10 mouse cellular contexts compared by ENCODE assay signal in the genomic region with DNA sequence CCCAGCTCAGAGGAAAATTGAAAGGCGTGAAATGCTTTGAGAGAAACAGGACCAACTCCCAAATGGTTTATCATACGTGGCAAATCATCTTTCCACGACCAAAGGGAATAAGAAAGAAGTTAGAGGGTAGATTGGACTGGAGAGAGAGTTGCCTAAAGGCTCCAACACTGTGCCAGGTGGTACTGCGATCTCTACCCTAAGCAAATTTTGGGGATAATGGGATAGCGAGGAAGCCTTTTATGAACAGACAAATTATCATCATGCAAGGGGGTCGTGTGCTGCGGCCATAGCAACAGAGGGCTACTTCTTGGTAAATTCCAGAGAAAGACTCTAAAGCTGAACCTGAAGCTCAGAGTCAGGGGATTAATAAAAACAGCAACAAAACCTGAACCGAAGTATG. TPM values are rescaled to one million over a fixed set of nuclear protein-coding genes. Genes with fewer than 3 reads are reported as not detected.
DNase-seq lines count a peak whose midpoint lies in the region; ATAC-seq lines count a peak whose summit lies in the region.
"Had no signal": no experiment of that assay in that cellular context is flagged by ENCODE, and none has a peak within 500 bp of the region (broad histone marks: within the 10 kb centered on the region; RNA-seq: fewer than 3 reads in every experiment).

No protein-coding gene starts in this region.

- H3K27me3 ChIP-seq in kidney, embryonic 14.5 days (ENCODE audit: control insufficient read depth, insufficient read depth, low read length): no peaks in the 10 kb centered on the region
- H3K27me3 ChIP-seq in embryonic facial prominence, embryonic 12.5 days: peaks cover 23% of the 10 kb centered on the region; the same call in 1 of the 2 replicates
- peaks cover 6% of the 10 kb centered on the region; the same call in 1 of the 2 replicates for H3K27me3 ChIP-seq in hindbrain, embryonic 16.5 days (replicated peaks; ENCODE audit: control insufficient read depth, insufficient read depth, low read length)
- H3K27me3 ChIP-seq in midbrain, embryonic 13.5 days: peaks cover 85% of the 10 kb centered on the region

- no peak overlapping the region for H3K27ac ChIP-seq in kidney, embryonic 14.5 days (ENCODE audit: low read depth, low read length)
- no peak overlapping the region for H3K27ac ChIP-seq in embryonic facial prominence, embryonic 12.5 days
- H3K27ac ChIP-seq in hindbrain, embryonic 16.5 days (ENCODE audit: low read depth, low read length): no peak overlapping the region
- no peak overlapping the region for H3K27ac ChIP-seq in midbrain, embryonic 13.5 days

- peaks cover 4% of the 10 kb centered on the region; the same call in 1 of the 2 replicates for H3K4me1 ChIP-seq in kidney, embryonic 14.5 days (ENCODE audit: control insufficient read depth, insufficient read depth, low read length)
- no peaks in the 10 kb centered on the region for H3K4me1 ChIP-seq in embryonic facial prominence, embryonic 12.5 days
- H3K4me1 ChIP-seq in hindbrain, embryonic 16.5 days (ENCODE audit: control insufficient read depth, insufficient read depth, low read depth, low read length): peaks cover 7% of the 10 kb centered on the region
- peaks cover 25% of the 10 kb centered on the region for H3K4me1 ChIP-seq in midbrain, embryonic 13.5 days (replicated peaks)

- 48% methylated on average over 8 of the region's 8 CpGs for WGBS in kidney, embryonic 14.5 days
- 42% methylated on average over 8 of the region's 8 CpGs for WGBS in embryonic facial prominence, embryonic 12.5 days
- 18% methylated on average over 8 of the region's 8 CpGs for WGBS in hindbrain, embryonic 16.5 days
- 21% methylated on average over 8 of the region's 8 CpGs for WGBS in midbrain, embryonic 13.5 days

- DNase-seq in kidney, adult 18-20 months: no peak
- no peak for DNase-seq in gastrocnemius, postnatal 25 days
- no peak for DNase-seq in ovary, postnatal 36 days (ENCODE audit: low spot score)
- DNase-seq in adrenal gland, adult 2 months: no peak
- DNase-seq: cerebellum, adult 8-10 months had no signal

- H3K9me3 ChIP-seq in kidney, embryonic 14.5 days (ENCODE audit: control insufficient read depth, low read length): no peaks in the 10 kb centered on the region
- H3K9me3 ChIP-seq in embryonic facial prominence, embryonic 12.5 days: no peaks in the 10 kb centered on the region
- H3K9me3 ChIP-seq in hindbrain, embryonic 16.5 days (ENCODE audit: control insufficient read depth, low read length): no peaks in the 10 kb centered on the region
- no peaks in the 10 kb centered on the region for H3K9me3 ChIP-seq in midbrain, embryonic 13.5 days
- H3K9me3 ChIP-seq: G1E had no signal

- ATAC-seq in kidney, embryonic 14.5 days (ENCODE audit: low FRiP score, low TSS enrichment): no peak
- ATAC-seq in embryonic facial prominence, embryonic 12.5 days (ENCODE audit: insufficient number of reproducible peaks, insufficient read depth, low FRiP score, low TSS enrichment): no peak
- no peak for ATAC-seq in hindbrain, embryonic 16.5 days
- 0 out of 2 replicates have a peak, but pooled peaks have one; percentile 21 for ATAC-seq in midbrain, embryonic 13.5 days

- H3K4me3 ChIP-seq in kidney, embryonic 14.5 days (ENCODE audit: low read length): peak overlapping the region; percentile 69
- peak overlapping the region; percentile 58 for H3K4me3 ChIP-seq in embryonic facial prominence, embryonic 12.5 days
- peak overlapping the region; percentile 62 for H3K4me3 ChIP-seq in hindbrain, embryonic 16.5 days (ENCODE audit: low read length)
- peak overlapping the region; percentile 59 for H3K4me3 ChIP-seq in midbrain, embryonic 13.5 days (replicated peaks)

- H3K4me2 ChIP-seq in kidney, embryonic 14.5 days (replicated peaks; ENCODE audit: low read depth, low read length): peak overlapping the region; percentile 93
- peak overlapping the region; percentile 99 for H3K4me2 ChIP-seq in embryonic facial prominence, embryonic 12.5 days (replicated peaks)
- peak overlapping the region; percentile 99 for H3K4me2 ChIP-seq in hindbrain, embryonic 16.5 days (ENCODE audit: low read length)
- peak overlapping the region; percentile 99 for H3K4me2 ChIP-seq in midbrain, embryonic 13.5 days (replicated peaks)

- peak overlapping the region; percentile 51; the same call in 1 of the 2 replicates for H3K9ac ChIP-seq in kidney, embryonic 14.5 days (ENCODE audit: low read depth, low read length)
- no peak overlapping the region for H3K9ac ChIP-seq in embryonic facial prominence, embryonic 12.5 days
- no peak overlapping the region for H3K9ac ChIP-seq in hindbrain, embryonic 16.5 days (ENCODE audit: low read depth, low read length)
- H3K9ac ChIP-seq in midbrain, embryonic 13.5 days (replicated peaks): peak overlapping the region; percentile 63; the same call in 1 of the 2 replicates

- no peaks in the 10 kb centered on the region for H3K36me3 ChIP-seq in kidney, embryonic 14.5 days (ENCODE audit: control insufficient read depth, insufficient read depth, low read length)
- H3K36me3 ChIP-seq in embryonic facial prominence, embryonic 12.5 days: no peaks in the 10 kb centered on the region
- no peaks in the 10 kb centered on the region for H3K36me3 ChIP-seq in hindbrain, embryonic 16.5 days (ENCODE audit: control insufficient read depth, insufficient read depth, low read length)
- H3K36me3 ChIP-seq in midbrain, embryonic 13.5 days: no peaks in the 10 kb centered on the region
- H3K36me3 ChIP-seq: G1E had no signal

RNA-seq across cellular contexts. Expression of a gene that starts 21.0 kb away (rescaled TPM):
- polyA plus RNA-seq in kidney, embryonic 14.5 days (2014; fragmentation: Nextera tagmentation; extraction: Ambion mirVana): 2.0 and 3.2 TPM in 2 replicates
- polyA plus RNA-seq in embryonic facial prominence, embryonic 12.5 days (2016; fragmentation: Nextera tagmentation; extraction: Ambion mirVana): 0.26 and 0.27 TPM in 2 replicates
- polyA plus RNA-seq in hindbrain, embryonic 16.5 days (2015; fragmentation: Nextera tagmentation; extraction: Ambion mirVana): 4.9 and 6.7 TPM in 2 replicates
- 0.52 and 0.62 TPM in 2 replicates for polyA plus RNA-seq in midbrain, embryonic 13.5 days (2015; fragmentation: Nextera tagmentation; extraction: Ambion mirVana)
- total RNA-seq in gastrocnemius, postnatal 25 days (2021): 1 to 10 TPM; 3.4 to 5.7 TPM
- total RNA-seq in adrenal gland, adult 2 months (2021): 1 to 10 TPM; 1.8 to 3.4 TPM
- polyA plus RNA-seq in adrenal gland, adult 2 months (2012; rRNA removed): 4.0 and 8.8 TPM in 2 replicates
- total RNA-seq: G1E had no signal
- polyA plus RNA-seq: G1E had no signal

Comparison
In these comparisons a context has a peak if more than half of its experiments do, and no peak if none do; other contexts are left out.
1. H3K9ac ChIP-seq: peak in kidney, embryonic 14.5 days (single experiment) and midbrain, embryonic 13.5 days (single experiment); none in embryonic facial prominence, embryonic 12.5 days (single experiment) and hindbrain, embryonic 16.5 days (single experiment).
2. Peak in every context shown above with its lines, with median percentiles within 50 percentile points of each other: H3K4me2 ChIP-seq and H3K4me3 ChIP-seq.